Mouse (Mus musculus): ENCODE results near the gene Rcor2. TPM values are rescaled to one million over a fixed set of nuclear protein-coding genes. Genes with fewer than 3 reads are reported as not detected.

Gene Rcor2
- polyA plus RNA-seq, 1 experiment = 1.8 TPM

DNA sequence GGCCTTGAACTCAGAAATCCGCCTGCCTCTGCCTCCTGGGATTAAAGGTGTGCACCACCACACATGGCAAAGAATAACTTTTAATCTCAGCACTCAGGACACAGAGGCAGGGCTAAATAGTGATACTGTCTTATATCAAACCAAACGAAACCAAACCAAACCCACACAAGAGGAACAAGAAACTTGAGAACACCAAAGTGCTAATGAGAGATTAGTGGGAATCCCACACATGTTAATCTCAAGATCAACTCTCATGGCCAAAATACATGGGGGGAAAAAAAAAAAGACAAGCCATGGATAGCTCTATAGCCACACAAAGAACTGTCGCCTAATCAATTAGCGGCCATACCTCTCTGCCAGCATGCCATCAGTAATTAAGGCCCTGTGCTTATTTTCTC lies 48.5 kb downstream of the Rcor2 start:
- TF ChIP-seq POLR2A (IDR thresholded peaks at IDR 0.05; ENCODE audit: low read depth, low read length) (no peak), CTCF (IDR thresholded peaks at IDR 0.05; ENCODE audit: extremely low read depth, insufficient read depth, insufficient read length, insufficient replicate concordance) (no peak)
- Histone ChIP-seq H3K36me3 (ENCODE audit: control insufficient read depth, insufficient read depth, low read length) (no peaks in the 10 kb centered on the region), H3K27ac (ENCODE audit: insufficient read depth, low read length) (no peak overlapping the region), H3K4me3 (ENCODE audit: extremely low read depth, insufficient read depth, insufficient read length) (no peak overlapping the region), H3K27me3 (ENCODE audit: control insufficient read depth, insufficient read depth, low read length) (no peaks in the 10 kb centered on the region), H3K4me1 (ENCODE audit: control insufficient read depth, insufficient read depth, insufficient read length) (peaks cover 22% of the 10 kb centered on the region; the same call in 1 of the 2 replicates)
- WGBS = 66% methylated on average over 4 of the region's 4 CpGs
- DNase-seq (ENCODE audit: low read depth in 1 of 2, low spot score in 2 of 2) = no peak

DNA sequence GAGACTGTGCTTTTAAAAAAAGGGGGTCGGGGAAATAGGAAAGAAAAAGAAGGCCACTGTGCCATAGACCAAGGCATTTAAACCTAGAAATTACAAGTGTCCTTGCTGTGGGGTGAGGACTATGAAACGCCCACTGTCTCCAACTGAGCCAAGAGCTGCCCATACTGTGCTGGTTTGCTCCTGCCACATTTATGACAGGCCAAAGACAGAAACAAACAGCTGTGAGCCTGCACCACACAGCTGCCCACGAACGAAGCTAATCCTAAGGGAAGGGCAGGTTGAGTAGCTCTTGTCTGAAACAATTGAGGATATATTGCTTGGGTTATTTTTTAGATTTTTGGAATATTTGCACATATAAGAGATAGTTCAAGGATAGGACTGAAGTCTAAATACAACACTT lies 49.7 kb downstream of the Rcor2 start:
- Histone ChIP-seq H3K4me3 (ENCODE audit: extremely low read depth, insufficient read depth, insufficient read length) (no peak overlapping the region), H3K4me1 (ENCODE audit: control insufficient read depth, insufficient read depth, insufficient read length) (peaks cover 11% of the 10 kb centered on the region; the same call in 1 of the 2 replicates), H3K27me3 (ENCODE audit: control insufficient read depth, insufficient read depth, low read length) (no peaks in the 10 kb centered on the region), H3K36me3 (ENCODE audit: control insufficient read depth, insufficient read depth, low read length) (no peaks in the 10 kb centered on the region), H3K27ac (ENCODE audit: insufficient read depth, low read length) (no peak overlapping the region)
- no peak for DNase-seq (ENCODE audit: low read depth in 1 of 2, low spot score in 2 of 2)
- 73% methylated on average over 4 of the region's 4 CpGs for WGBS
- TF ChIP-seq POLR2A (IDR thresholded peaks at IDR 0.05; ENCODE audit: low read depth, low read length) (no peak), CTCF (IDR thresholded peaks at IDR 0.05; ENCODE audit: extremely low read depth, insufficient read depth, insufficient read length, insufficient replicate concordance) (no peak)

DNA sequence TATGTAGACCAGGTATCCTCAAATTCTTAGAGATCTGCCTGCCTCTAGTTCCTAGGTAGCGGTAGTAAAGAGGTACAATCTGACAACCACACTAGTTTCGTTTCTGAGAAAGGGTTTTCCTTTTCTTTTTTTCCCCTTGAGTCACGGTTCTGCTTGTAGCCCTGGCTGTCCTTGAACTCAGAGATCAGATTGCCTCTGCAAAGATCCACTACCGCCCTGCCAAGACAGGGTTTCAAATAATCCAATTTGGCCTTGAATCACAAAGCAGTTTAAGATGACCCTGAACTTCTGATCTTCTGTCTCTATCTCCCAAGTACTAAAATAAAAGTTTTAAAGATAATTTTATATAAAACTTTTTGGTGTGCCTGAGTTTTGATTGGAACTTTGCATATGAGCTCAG lies 50.6 kb downstream of the Rcor2 start:
- 50% methylated on average over 4 of the region's 4 CpGs for WGBS
- H3K36me3 ChIP-seq (ENCODE audit: control insufficient read depth, insufficient read depth, low read length) = no peaks in the 10 kb centered on the region
- H3K27me3 ChIP-seq (ENCODE audit: control insufficient read depth, insufficient read depth, low read length) = no peaks in the 10 kb centered on the region
- no peak overlapping the region for H3K27ac ChIP-seq (ENCODE audit: insufficient read depth, low read length)
- DNase-seq (ENCODE audit: low read depth in 1 of 2, low spot score in 2 of 2) = no peak
- H3K4me3 ChIP-seq (ENCODE audit: extremely low read depth, insufficient read depth, insufficient read length) = no peak overlapping the region
- H3K4me1 ChIP-seq (ENCODE audit: control insufficient read depth, insufficient read depth, insufficient read length) = peaks cover 11% of the 10 kb centered on the region; the same call in 1 of the 2 replicates
- no peak for TF ChIP-seq POLR2A (IDR thresholded peaks at IDR 0.05; ENCODE audit: low read depth, low read length)
- no peak for TF ChIP-seq CTCF (IDR thresholded peaks at IDR 0.05; ENCODE audit: extremely low read depth, insufficient read depth, insufficient read length, insufficient replicate concordance)

DNA sequence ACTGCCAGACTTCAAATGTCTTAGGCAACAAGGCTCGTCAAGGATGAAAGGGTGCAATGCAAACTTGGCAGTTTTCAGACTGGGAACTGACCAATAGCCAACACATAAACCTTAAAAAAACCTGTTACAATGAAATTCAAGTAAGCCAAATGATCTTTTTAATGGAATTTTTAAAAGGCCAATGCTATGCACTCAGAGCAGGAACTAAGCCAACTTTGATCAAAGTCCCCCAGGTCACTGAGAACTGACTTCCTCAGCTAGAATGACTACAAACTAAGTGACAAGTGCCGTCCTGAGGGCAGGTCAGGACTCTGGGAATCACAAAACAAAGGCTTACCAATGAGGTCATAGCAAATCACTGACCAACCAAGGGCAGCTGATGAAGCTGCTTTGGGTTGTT lies 53.1 kb downstream of the Rcor2 start:
- Histone ChIP-seq H3K4me1 (ENCODE audit: control insufficient read depth, insufficient read depth, insufficient read length) (peaks cover 9% of the 10 kb centered on the region; the same call in 1 of the 2 replicates), H3K27ac (ENCODE audit: insufficient read depth, low read length) (no peak overlapping the region), H3K27me3 (ENCODE audit: control insufficient read depth, insufficient read depth, low read length) (no peaks in the 10 kb centered on the region), H3K36me3 (ENCODE audit: control insufficient read depth, insufficient read depth, low read length) (no peaks in the 10 kb centered on the region), H3K4me3 (ENCODE audit: extremely low read depth, insufficient read depth, insufficient read length) (no peak overlapping the region)
- no peak for DNase-seq (ENCODE audit: low read depth in 1 of 2, low spot score in 2 of 2)
- 59% methylated on average over 2 of the region's 2 CpGs for WGBS
- no peak for TF ChIP-seq POLR2A (IDR thresholded peaks at IDR 0.05; ENCODE audit: low read depth, low read length)
- no peak for TF ChIP-seq CTCF (IDR thresholded peaks at IDR 0.05; ENCODE audit: extremely low read depth, insufficient read depth, insufficient read length, insufficient replicate concordance)

DNA sequence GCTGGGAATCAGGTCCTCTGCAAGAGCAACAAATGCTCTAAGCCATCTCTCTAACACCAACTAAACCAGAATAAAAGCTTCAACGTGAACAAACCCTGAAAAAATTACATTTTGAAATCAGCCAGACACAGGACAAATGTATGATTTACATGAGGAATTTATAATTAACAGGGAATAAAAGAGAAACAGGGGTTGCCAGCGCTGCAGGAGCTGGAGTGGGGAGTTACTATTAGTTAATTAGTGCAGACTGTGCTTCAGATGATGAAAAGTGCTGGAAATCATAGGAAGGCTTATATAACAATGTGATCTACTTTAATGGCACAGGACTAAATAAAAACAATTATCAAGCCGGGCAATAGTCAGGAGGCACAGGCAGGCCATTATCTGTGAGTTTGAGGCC lies 54.3 kb downstream of the Rcor2 start:
- Histone ChIP-seq H3K27me3 (ENCODE audit: control insufficient read depth, insufficient read depth, low read length) (no peaks in the 10 kb centered on the region), H3K27ac (ENCODE audit: insufficient read depth, low read length) (no peak overlapping the region), H3K4me1 (ENCODE audit: control insufficient read depth, insufficient read depth, insufficient read length) (peaks cover 5% of the 10 kb centered on the region; the same call in 1 of the 2 replicates), H3K4me3 (ENCODE audit: extremely low read depth, insufficient read depth, insufficient read length) (no peak overlapping the region), H3K36me3 (ENCODE audit: control insufficient read depth, insufficient read depth, low read length) (no peaks in the 10 kb centered on the region)
- WGBS = 92% methylated on average over 3 of the region's 3 CpGs
- DNase-seq (ENCODE audit: low read depth in 1 of 2, low spot score in 2 of 2) = no peak
- no peak for TF ChIP-seq CTCF (IDR thresholded peaks at IDR 0.05; ENCODE audit: extremely low read depth, insufficient read depth, insufficient read length, insufficient replicate concordance)
- no peak for TF ChIP-seq POLR2A (IDR thresholded peaks at IDR 0.05; ENCODE audit: low read depth, low read length)

Other genes with a start within 250 kb of the Rcor2 start
- gene Fermt3, start 247.9 kb upstream of the Rcor2 start, polyA plus RNA-seq (2012; rRNA removed) = 194 and 240 TPM in 2 replicates
- gene Stip1, start 227.4 kb upstream of the Rcor2 start, polyA plus RNA-seq (2012; rRNA removed) = 27.4 and 31.3 TPM in 2 replicates
- 13.4 and 17.9 TPM in 2 replicates for gene Macrod1, start 210.5 kb upstream of the Rcor2 start, polyA plus RNA-seq (2012; rRNA removed)
- gene Flrt1, start 161.6 kb upstream of the Rcor2 start, polyA plus RNA-seq (2012; rRNA removed) = 0.14 and 0.16 TPM in 2 replicates
- gene Otub1, start 61.0 kb upstream of the Rcor2 start, polyA plus RNA-seq (2012; rRNA removed) = 64.3 and 81.9 TPM in 2 replicates
- 636 and 1,081 TPM in 2 replicates for gene Cox8a, start 49.7 kb upstream of the Rcor2 start, polyA plus RNA-seq (2012; rRNA removed)
- 20.5 and 25.1 TPM in 2 replicates for gene Naa40, start 26.1 kb upstream of the Rcor2 start, polyA plus RNA-seq (2012; rRNA removed)
- gene Mark2, start 74.5 kb downstream of the Rcor2 start, polyA plus RNA-seq (2012; rRNA removed) = 84.8 and 111 TPM in 2 replicates
- gene Spindoc, start 115.7 kb downstream of the Rcor2 start, polyA plus RNA-seq (2012; rRNA removed) = 10.3 and 12.2 TPM in 2 replicates
- gene 2700081O15Rik, start 150.3 kb downstream of the Rcor2 start, polyA plus RNA-seq (2012; rRNA removed) = 10.1 and 12.3 TPM in 2 replicates
- gene Rtn3, start 216.0 kb downstream of the Rcor2 start, polyA plus RNA-seq (2012; rRNA removed) = 39.6 and 53.4 TPM in 2 replicates
- gene Atl3, start 226.7 kb downstream of the Rcor2 start, polyA plus RNA-seq (2012; rRNA removed) = 6.1 and 6.7 TPM in 2 replicates